In genomic region chr8:110630571-110631071, GRCm38 (mm10) we compare ENCODE assay signal across 7 mouse cellular contexts. TPM values are rescaled to one million over a fixed set of nuclear protein-coding genes. Genes with fewer than 3 reads are reported as not detected.
A peak's percentile ranks its signal among the peaks of the same experiment; 100 is the strongest.
DNase-seq lines count a peak whose midpoint lies in the region; ATAC-seq lines count a peak whose summit lies in the region.

No protein-coding gene starts in this region.

- WGBS in heart, embryonic 15.5 days = 57% methylated on average over 8 of the region's 8 CpGs

- H3K27me3 ChIP-seq in heart, embryonic 15.5 days = no peaks in the 10 kb centered on the region

- DNase-seq in thymus, postnatal 4 days = peak; percentile 30
- no peak for DNase-seq in thymus, postnatal 36 days
- peak; percentile 86 to 92 for DNase-seq in cerebellum, postnatal 14 days
- DNase-seq in layer of hippocampus, postnatal 36 days = peak; percentile 57 to 63
- peak; percentile 55 for DNase-seq in ovary, postnatal 36 days (ENCODE audit: low spot score)
- DNase-seq in spleen, adult 18-20 months = no peak

- H3K4me1 ChIP-seq in heart, embryonic 15.5 days (replicated peaks) = peaks cover 18% of the 10 kb centered on the region

- H3K9me3 ChIP-seq in heart, embryonic 15.5 days (replicated peaks) = no peaks in the 10 kb centered on the region

- no peak overlapping the region for H3K9ac ChIP-seq in heart, embryonic 15.5 days

- H3K36me3 ChIP-seq in heart, embryonic 15.5 days = peaks cover 30% of the 10 kb centered on the region

- H3K4me3 ChIP-seq in heart, embryonic 15.5 days = no peak overlapping the region

- H3K4me2 ChIP-seq in heart, embryonic 15.5 days = peak overlapping the region; percentile 14; the same call in 1 of the 2 replicates

- ATAC-seq in heart, embryonic 15.5 days (replicated peaks; ENCODE audit: insufficient number of reproducible peaks, insufficient read depth, low FRiP score, low read depth) = peak; percentile 36; the same call in 1 of the 2 replicates

- H3K27ac ChIP-seq in heart, embryonic 15.5 days = peak overlapping the region; percentile 69

RNA-seq across cellular contexts. Expression of gene Vac14, which starts 12.2 kb away (rescaled TPM):
- 12.6 and 17.5 TPM in 2 replicates for polyA plus RNA-seq in heart, embryonic 15.5 days (2015; fragmentation: Nextera tagmentation; extraction: Ambion mirVana)
- 10 to 100 TPM; 23.9 TPM for total RNA-seq in layer of hippocampus, postnatal 36 days (2021)

Comparison
In these comparisons a context has a peak if more than half of its experiments do, and no peak if none do; other contexts are left out.
1. DNase-seq: peak in thymus, postnatal 4 days (single experiment), cerebellum, postnatal 14 days (2 of 2), layer of hippocampus, postnatal 36 days (2 of 2) and ovary, postnatal 36 days (single experiment); none in thymus, postnatal 36 days (0 of 2) and spleen, adult 18-20 months (0 of 2).